Mouse (Mus musculus) liver, embryonic 14.5 days (tissue): ENCODE measurements at regions not wholly inside any gene's neighbourhood (a gene's known extent, or its start where the extent isn't known, plus 50 kb on each side); places are given as distances from the start of the nearest gene placed in this dataset.

ENCODE experiments used
- CTCF ChIP-seq: IDR thresholded peaks from 2 replicates; pipeline ENCODE4 v1.5.1; 2016; ENCODE audit warnings: antibody characterized with exemption, low read depth, control low read depth
- EP300 ChIP-seq: IDR thresholded peaks from 2 replicates; pipeline ENCODE4 v1.6.1; 2016; ENCODE audit warnings: antibody characterized with exemption, low read depth

GRCm38 (mm10) chr12:109749711-109750243 lies 149.6 kb upstream of the Rtl1 start:
- peak; percentile 51 for TF ChIP-seq CTCF
- TF ChIP-seq EP300, result no peak
